Mouse (Mus musculus) lung, postnatal 0 days (tissue): Measurements from ENCODE around the gene Tmem14c.
A peak's percentile ranks its signal among the peaks of the same experiment; 100 is the strongest.

Experiments used
- CTCF ChIP-seq: IDR thresholded peaks from 2 replicates; pipeline ENCODE4 v1.5.1; 2016; ENCODE audit warnings: antibody characterized with exemption, mild to moderate bottlenecking
- EP300 ChIP-seq: IDR thresholded peaks from 2 replicates; pipeline ENCODE4 v1.6.1; 2016; ENCODE audit warnings: antibody characterized with exemption, mild to moderate bottlenecking, control low read depth

GRCm38 (mm10) chr13:40971261-40971660, 44.8 kb upstream of the Tmem14c start:
- TF ChIP-seq CTCF (no peak), EP300 (peak; percentile 26; the same call in 1 of the 2 replicates)
